ENCODE assay signal across 8 mouse cellular contexts in the genomic region with DNA sequence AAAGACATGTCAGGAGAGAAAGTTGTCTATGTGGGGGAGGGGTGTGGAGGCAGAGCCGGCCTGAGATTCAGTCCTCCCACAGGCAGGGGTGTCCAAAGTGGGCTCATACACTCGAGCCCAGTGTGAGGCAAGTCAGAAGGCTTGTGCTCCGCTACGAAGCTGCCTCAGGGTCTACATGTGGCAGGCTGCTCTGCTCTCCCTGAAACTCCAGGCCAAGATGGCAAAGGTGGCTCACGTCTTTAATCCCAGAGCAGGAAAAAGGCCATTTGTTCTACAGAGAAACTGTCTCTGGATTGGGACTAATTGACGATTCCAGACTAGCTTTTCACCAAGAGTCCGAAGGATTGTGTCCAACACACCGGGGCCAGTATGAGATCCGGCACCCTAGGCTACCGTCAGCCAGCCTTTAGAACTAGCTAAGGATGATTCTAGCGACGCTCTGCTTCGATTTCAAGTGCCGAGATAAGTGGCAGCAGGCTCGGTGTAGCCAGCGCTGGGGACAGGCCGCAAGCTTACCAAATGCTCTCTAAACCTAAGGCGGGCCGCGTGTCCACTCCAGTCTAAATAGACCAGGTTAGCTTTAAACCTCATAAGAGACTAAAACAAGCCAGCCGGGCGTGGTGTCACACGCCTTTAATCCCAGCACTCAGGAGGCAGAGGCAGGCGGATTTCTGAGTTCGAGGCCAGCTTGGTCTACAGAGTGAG. TPM values are rescaled to one million over a fixed set of nuclear protein-coding genes. Genes with fewer than 3 reads are reported as not detected.
DNase-seq lines count a peak whose midpoint lies in the region; ATAC-seq and TF ChIP-seq lines count a peak whose summit lies in the region.

No protein-coding gene starts in this region.

- H3K9ac ChIP-seq in hindbrain, embryonic 11.5 days (ENCODE audit: low read depth, low read length): peak overlapping the region; percentile 71
- peak overlapping the region; percentile 84 for H3K9ac ChIP-seq in midbrain, embryonic 14.5 days (replicated peaks; ENCODE audit: low read length)

- peaks cover 24% of the 10 kb centered on the region for H3K27me3 ChIP-seq in hindbrain, embryonic 11.5 days (ENCODE audit: control insufficient read depth, insufficient read depth, low read length)
- H3K27me3 ChIP-seq in midbrain, embryonic 14.5 days (ENCODE audit: control insufficient read depth, insufficient read depth, low read length): peaks cover 35% of the 10 kb centered on the region

- peak overlapping the region; percentile 95 for H3K27ac ChIP-seq in layer of hippocampus, adult 2 months
- H3K27ac ChIP-seq in hindbrain, embryonic 11.5 days (ENCODE audit: low read depth, low read length): 0 out of 2 replicates have a peak overlapping the region, but pooled peaks have one; percentile 6
- peak overlapping the region; percentile 81; the same call in 1 of the 2 replicates for H3K27ac ChIP-seq in midbrain, embryonic 14.5 days (replicated peaks; ENCODE audit: low read depth, low read length)

- H3K4me1 ChIP-seq in hindbrain, embryonic 11.5 days (replicated peaks; ENCODE audit: control insufficient read depth, insufficient read depth, low read length): peaks cover 13% of the 10 kb centered on the region; the same call in 1 of the 2 replicates
- H3K4me1 ChIP-seq in midbrain, embryonic 14.5 days (ENCODE audit: control insufficient read depth, insufficient read depth, low read length): peaks cover 8% of the 10 kb centered on the region

- 6% methylated on average over 25 of the region's 25 CpGs for WGBS in hindbrain, embryonic 11.5 days
- WGBS in midbrain, embryonic 14.5 days: 3% methylated on average over 25 of the region's 25 CpGs

- no peaks in the 10 kb centered on the region; the same call in 1 of the 2 replicates for H3K36me3 ChIP-seq in hindbrain, embryonic 11.5 days (ENCODE audit: control insufficient read depth, insufficient read depth, low read length)
- H3K36me3 ChIP-seq in midbrain, embryonic 14.5 days (ENCODE audit: control insufficient read depth, insufficient read depth, low read length): peaks cover 31% of the 10 kb centered on the region

- no peak for TF ChIP-seq CTCF in layer of hippocampus, adult 2 months (conservative IDR thresholded peaks at IDR 0.05)

- no peaks in the 10 kb centered on the region for H3K9me3 ChIP-seq in hindbrain, embryonic 11.5 days (ENCODE audit: control insufficient read depth, low read length)
- no peaks in the 10 kb centered on the region for H3K9me3 ChIP-seq in midbrain, embryonic 14.5 days (ENCODE audit: control insufficient read depth, low read length)

- DNase-seq in layer of hippocampus, adult 2 months (ENCODE audit: low spot score in 2 of 2): no peak
- DNase-seq in layer of hippocampus, adult 8-10 months (ENCODE audit: low spot score in 2 of 2): no peak
- peak; percentile 48 for DNase-seq in adipocyte (ENCODE audit: low spot score)
- DNase-seq in hindbrain, embryonic 11.5 days (ENCODE audit: low spot score): no peak
- peak; percentile 31 for DNase-seq in midbrain, embryonic 14.5 days
- no peak for DNase-seq in frontal cortex, postnatal 10 days (ENCODE audit: low spot score in 2 of 2)
- no peak for DNase-seq in left cerebral cortex, adult 8-10 months (ENCODE audit: low spot score in 2 of 2)

- peak overlapping the region; percentile 97 for H3K4me3 ChIP-seq in layer of hippocampus, adult 2 months
- H3K4me3 ChIP-seq in hindbrain, embryonic 11.5 days (ENCODE audit: low read depth, low read length): peak overlapping the region; percentile 66
- peak overlapping the region; percentile 79 for H3K4me3 ChIP-seq in midbrain, embryonic 14.5 days (replicated peaks; ENCODE audit: low read depth, low read length)

- ATAC-seq in hindbrain, embryonic 11.5 days (ENCODE audit: low FRiP score): no peak
- no peak for ATAC-seq in midbrain, embryonic 14.5 days (ENCODE audit: low FRiP score, low TSS enrichment)
- no peak for ATAC-seq in monocyte, adult 5-6 weeks (replicated peaks; ENCODE audit: insufficient number of reproducible peaks, low FRiP score, low TSS enrichment, poor library complexity, severe bottlenecking)

- H3K4me2 ChIP-seq in hindbrain, embryonic 11.5 days (replicated peaks; ENCODE audit: low read depth, low read length): peak overlapping the region; percentile 85
- peak overlapping the region; percentile 73 for H3K4me2 ChIP-seq in midbrain, embryonic 14.5 days (ENCODE audit: low read length)

RNA-seq across cellular contexts. Expression of a gene that starts 0.7 kb away (rescaled TPM):
- total RNA-seq in layer of hippocampus, adult 2 months (2021): 100 to 1,000 TPM; 698 to 704 TPM
- total RNA-seq in layer of hippocampus, adult 8-10 months (2022): 100 to 1,000 TPM; 619 to 893 (median 714) TPM
- polyA plus RNA-seq in hindbrain, embryonic 11.5 days (2014; fragmentation: Nextera tagmentation; extraction: Ambion mirVana): 3,048 and 3,182 TPM in 2 replicates
- polyA plus RNA-seq in midbrain, embryonic 14.5 days (2014; fragmentation: Nextera tagmentation; extraction: Ambion mirVana): 2,701 and 2,857 TPM in 2 replicates
- total RNA-seq in monocyte, adult 5-6 weeks (2017): 1,371 to 1,607 TPM (median 1,447 TPM) in 3 replicates
- 100 to 1,000 TPM; 653 to 769 (median 710) TPM for total RNA-seq in left cerebral cortex, adult 8-10 months (2022)

RNA-seq across cellular contexts. Expression of a gene that starts 3.9 kb away (rescaled TPM):
- 1 to 10 TPM; 5.9 to 8.0 TPM for total RNA-seq in layer of hippocampus, adult 2 months (2021)
- 10 to 100 TPM; 10.5 to 12.3 (median 11.0) TPM for total RNA-seq in layer of hippocampus, adult 8-10 months (2022)
- polyA plus RNA-seq in hindbrain, embryonic 11.5 days (2014; fragmentation: Nextera tagmentation; extraction: Ambion mirVana): 0.47 and 0.71 TPM in 2 replicates
- polyA plus RNA-seq in midbrain, embryonic 14.5 days (2014; fragmentation: Nextera tagmentation; extraction: Ambion mirVana): 0.40 and 0.96 TPM in 2 replicates
- total RNA-seq in monocyte, adult 5-6 weeks (2017): not detected in 3 replicates
- 10 to 100 TPM; 10.2 to 11.9 (median 11.5) TPM for total RNA-seq in left cerebral cortex, adult 8-10 months (2022)

RNA-seq across cellular contexts. Expression of a gene that starts 9.3 kb away (rescaled TPM):
- 10 to 100 TPM; 97.0 to 98.1 TPM for total RNA-seq in layer of hippocampus, adult 2 months (2021)
- 10 to 100 TPM; 85.7 to 93.1 (median 88.8) TPM for total RNA-seq in layer of hippocampus, adult 8-10 months (2022)
- 32.3 and 34.3 TPM in 2 replicates for polyA plus RNA-seq in hindbrain, embryonic 11.5 days (2014; fragmentation: Nextera tagmentation; extraction: Ambion mirVana)
- 46.5 and 54.0 TPM in 2 replicates for polyA plus RNA-seq in midbrain, embryonic 14.5 days (2014; fragmentation: Nextera tagmentation; extraction: Ambion mirVana)
- total RNA-seq in monocyte, adult 5-6 weeks (2017): 13.9 to 21.9 TPM (median 17.2 TPM) in 3 replicates
- 100 to 1,000 TPM in 1 of 4 experiments, 10 to 100 TPM in 3; 89.4 to 101 (median 91.1) TPM for total RNA-seq in left cerebral cortex, adult 8-10 months (2022)

RNA-seq across cellular contexts. Expression of a gene that starts 22.7 kb away (rescaled TPM):
- total RNA-seq in layer of hippocampus, adult 2 months (2021): 10 to 100 TPM; 82.2 to 88.9 TPM
- 10 to 100 TPM; 69.8 to 87.9 (median 78.7) TPM for total RNA-seq in layer of hippocampus, adult 8-10 months (2022)
- 162 and 173 TPM in 2 replicates for polyA plus RNA-seq in hindbrain, embryonic 11.5 days (2014; fragmentation: Nextera tagmentation; extraction: Ambion mirVana)
- 149 and 178 TPM in 2 replicates for polyA plus RNA-seq in midbrain, embryonic 14.5 days (2014; fragmentation: Nextera tagmentation; extraction: Ambion mirVana)
- total RNA-seq in monocyte, adult 5-6 weeks (2017): 32.1 to 34.0 TPM (median 32.6 TPM) in 3 replicates
- 10 to 100 TPM; 76.5 to 94.5 (median 85.6) TPM for total RNA-seq in left cerebral cortex, adult 8-10 months (2022)

RNA-seq across cellular contexts. Expression of a gene that starts 33.4 kb away (rescaled TPM):
- 10 to 100 TPM; 17.4 to 18.3 TPM for total RNA-seq in layer of hippocampus, adult 2 months (2021)
- total RNA-seq in layer of hippocampus, adult 8-10 months (2022): 10 to 100 TPM; 16.5 to 20.0 (median 16.6) TPM
- polyA plus RNA-seq in hindbrain, embryonic 11.5 days (2014; fragmentation: Nextera tagmentation; extraction: Ambion mirVana): 10.7 and 12.2 TPM in 2 replicates
- polyA plus RNA-seq in midbrain, embryonic 14.5 days (2014; fragmentation: Nextera tagmentation; extraction: Ambion mirVana): 13.3 and 16.0 TPM in 2 replicates
- total RNA-seq in monocyte, adult 5-6 weeks (2017): not detected in 3 replicates
- 10 to 100 TPM; 15.7 to 28.6 (median 17.7) TPM for total RNA-seq in left cerebral cortex, adult 8-10 months (2022)

Comparison
In these comparisons a context has a peak if more than half of its experiments do, and no peak if none do; other contexts are left out.
1. DNase-seq: peak in adipocyte (single experiment) and midbrain, embryonic 14.5 days (single experiment); none in layer of hippocampus, adult 2 months (0 of 2), layer of hippocampus, adult 8-10 months (0 of 2), hindbrain, embryonic 11.5 days (single experiment), frontal cortex, postnatal 10 days (0 of 2) and left cerebral cortex, adult 8-10 months (0 of 2).
2. H3K27ac ChIP-seq: peak in every context shown above with its lines; median percentile 95 in layer of hippocampus, adult 2 months; 81 in midbrain, embryonic 14.5 days; 6 in hindbrain, embryonic 11.5 days.
3. Peak in every context shown above with its lines, with median percentiles within 50 percentile points of each other: H3K4me3 ChIP-seq.